Mouse (Mus musculus) embryo, embryonic 11 days (tissue): ENCODE measurements at regions not wholly inside any gene's neighbourhood (a gene's known extent, or its start where the extent isn't known, plus 50 kb on each side); places are given as distances from the start of the nearest gene placed in this dataset.

Source experiments
- DNase-seq: peaks from one replicate; pipeline ENCODE4 v3.0.0-alpha.2; 2015

DNA sequence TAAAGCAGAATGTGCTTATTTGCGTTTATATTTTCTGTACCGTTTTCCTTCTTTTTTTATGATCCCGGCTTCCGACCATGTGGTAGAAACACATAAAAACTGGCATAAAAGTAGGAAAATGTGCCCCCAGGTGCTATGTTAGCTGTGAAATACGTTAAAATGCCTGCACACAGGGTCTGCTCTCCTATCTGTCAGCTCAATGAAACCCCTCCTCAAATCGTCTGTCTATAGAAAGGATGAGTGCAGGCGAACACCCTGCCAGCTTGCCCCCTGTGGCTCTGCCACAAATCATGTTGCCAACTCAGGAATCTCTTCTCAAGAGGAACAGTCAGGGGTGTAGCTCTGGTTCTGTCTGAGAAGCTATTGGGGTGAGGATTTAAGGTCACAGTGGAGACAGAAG lies 78.4 kb upstream of the Gria1 start:
- DNase-seq = no peak

DNA sequence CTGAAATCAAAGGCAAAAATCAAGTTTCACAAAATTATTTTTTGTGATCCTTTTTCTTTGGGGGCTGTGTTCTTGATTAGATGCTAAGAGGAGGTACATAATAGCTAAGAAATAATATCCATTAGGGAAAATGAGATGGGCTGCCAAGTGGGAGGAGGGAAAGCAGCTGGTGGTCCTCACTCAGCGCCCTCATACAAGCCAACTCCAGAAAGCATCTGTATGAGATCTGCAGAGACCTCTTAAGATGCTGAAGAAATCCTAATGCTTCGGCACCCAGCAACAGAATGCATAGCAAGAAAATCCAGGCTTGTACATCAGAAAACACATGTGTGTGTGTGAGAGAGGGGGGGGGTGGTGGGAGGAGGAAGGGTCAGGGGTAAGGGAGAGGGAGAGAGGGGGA lies 58.8 kb upstream of the Gria1 start:
- no peak for DNase-seq

DNA sequence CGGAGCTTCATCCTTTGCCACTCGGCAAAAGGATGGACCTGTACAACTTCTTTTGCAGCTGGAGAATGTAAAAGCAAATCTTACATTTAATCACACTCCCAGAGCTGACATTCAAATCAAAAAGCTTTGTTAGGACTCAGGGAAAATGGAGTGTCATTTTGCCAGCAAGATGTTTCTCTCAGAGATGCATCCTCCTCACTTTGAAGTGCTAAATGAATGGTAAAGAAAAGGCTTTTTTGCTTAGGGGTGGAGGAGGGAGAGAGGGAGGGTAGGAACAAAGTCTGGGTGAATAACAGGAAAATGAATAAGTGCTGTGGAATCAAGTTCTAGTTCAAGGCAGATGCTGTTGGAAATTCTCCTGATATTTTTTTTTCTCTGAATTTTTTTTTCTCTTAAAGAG lies 53.4 kb upstream of the Gria1 start:
- no peak for DNase-seq
